Mouse (Mus musculus): ENCODE measurements around the gene Cyp2a22.
"Not testable (repeated sequence)": the region's sequence is repeated elsewhere in the genome, so short reads cannot be mapped to it uniquely, and the experiment has no call there.

DNA sequence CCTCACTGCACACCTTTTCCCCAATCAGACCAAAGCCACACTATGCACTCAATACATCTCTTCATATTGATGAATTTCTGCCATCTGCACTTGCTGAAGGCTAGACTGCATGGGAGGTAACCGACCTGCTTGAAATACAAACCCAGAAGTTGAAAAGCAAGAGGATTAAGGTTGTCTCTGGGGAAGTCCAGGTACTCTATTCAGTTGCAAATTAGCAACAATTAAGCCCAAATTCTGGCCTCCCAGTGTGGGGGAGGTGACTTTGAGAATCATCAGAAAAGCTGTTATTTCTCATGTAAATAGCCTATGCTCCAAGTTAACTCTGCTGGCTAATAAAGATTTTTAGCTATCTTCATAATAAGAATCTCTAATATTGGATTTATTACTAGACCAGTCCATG, 44.0 kb upstream of the Cyp2a22 start:
- not testable (repeated sequence) for TF ChIP-seq CTCF (IDR thresholded peaks at IDR 0.05; ENCODE audit: low read depth); EP300 (optimal IDR thresholded peaks at IDR 0.05)

Measured in stomach, postnatal 0 days (tissue).